ENCODE assay signal across 18 mouse cellular contexts in genomic region chr8:128223092-128223491, GRCm38 (mm10).
A peak's percentile ranks its signal among the peaks of the same experiment; 100 is the strongest.
DNase-seq lines count a peak whose midpoint lies in the region; ATAC-seq and TF ChIP-seq lines count a peak whose summit lies in the region.
"Had no signal": no experiment of that assay in that cellular context is flagged by ENCODE, and none has a peak within 500 bp of the region (broad histone marks: within the 10 kb centered on the region; RNA-seq: fewer than 3 reads in every experiment).

No protein-coding gene starts in this region.

- H3K9ac ChIP-seq in kidney, embryonic 14.5 days (ENCODE audit: low read depth, low read length), result no peak overlapping the region
- H3K9ac ChIP-seq: forebrain, embryonic 12.5 days; kidney, embryonic 15.5 days; lung, embryonic 14.5 days had no signal

- H3K4me2 ChIP-seq in kidney, embryonic 14.5 days (replicated peaks; ENCODE audit: low read depth, low read length), result no peak overlapping the region
- H3K4me2 ChIP-seq: forebrain, embryonic 12.5 days; kidney, embryonic 15.5 days; liver, embryonic 11.5 days; lung, embryonic 14.5 days had no signal

- ATAC-seq in kidney, embryonic 14.5 days (ENCODE audit: low FRiP score, low TSS enrichment), result no peak
- ATAC-seq in megakaryocyte progenitor cell, adult 5-6 weeks (replicated peaks; ENCODE audit: poor library complexity), result peak; percentile 94
- ATAC-seq: hindbrain, postnatal 0 days had no signal

- H3K4me3 ChIP-seq in kidney, embryonic 14.5 days (ENCODE audit: low read length), result no peak overlapping the region
- H3K4me3 ChIP-seq in bone marrow macrophage, adult 2 months (ENCODE audit: insufficient read depth, low read length), result no peak overlapping the region
- H3K4me3 ChIP-seq: forebrain, embryonic 12.5 days; kidney, embryonic 15.5 days; midbrain, embryonic 10.5 days had no signal

- H3K4me1 ChIP-seq in kidney, embryonic 14.5 days (ENCODE audit: control insufficient read depth, insufficient read depth, low read length), result 0 out of 2 replicates have a peak, but pooled peaks cover 3% of the 10 kb centered on the region
- peaks cover 25% of the 10 kb centered on the region for H3K4me1 ChIP-seq in bone marrow macrophage, adult 2 months (ENCODE audit: control insufficient read depth, insufficient read depth, low read length)
- H3K4me1 ChIP-seq: forebrain, embryonic 12.5 days; kidney, embryonic 15.5 days; midbrain, embryonic 10.5 days had no signal

- H3K9me3 ChIP-seq in kidney, embryonic 14.5 days (ENCODE audit: control insufficient read depth, low read length), result no peaks in the 10 kb centered on the region
- H3K9me3 ChIP-seq: forebrain, embryonic 12.5 days; kidney, embryonic 15.5 days; midbrain, embryonic 10.5 days had no signal

- H3K36me3 ChIP-seq in kidney, embryonic 14.5 days (ENCODE audit: control insufficient read depth, insufficient read depth, low read length), result no peaks in the 10 kb centered on the region
- H3K36me3 ChIP-seq: forebrain, embryonic 12.5 days; kidney, embryonic 15.5 days; midbrain, embryonic 10.5 days had no signal

- WGBS in kidney, embryonic 14.5 days, result 91% methylated on average over 1 of the region's 1 CpGs

- TF ChIP-seq CTCF in bone marrow macrophage, adult 2 months (IDR thresholded peaks at IDR 0.05; ENCODE audit: low read depth, low read length), result no peak

- no peak overlapping the region for H3K27ac ChIP-seq in kidney, embryonic 14.5 days (ENCODE audit: low read depth, low read length)
- H3K27ac ChIP-seq in bone marrow macrophage, adult 2 months (ENCODE audit: insufficient read depth, low read depth, low read length), result peak overlapping the region; percentile 76
- H3K27ac ChIP-seq: forebrain, embryonic 12.5 days; hindbrain, postnatal 0 days; kidney, embryonic 15.5 days; midbrain, embryonic 10.5 days had no signal

- peak; percentile 11 for DNase-seq in kidney, adult 9 months
- DNase-seq in CD4-positive, CD25-positive, alpha-beta regulatory T cell, adult 2 months (ENCODE audit: low read depth, low spot score), result peak; percentile 43
- no peak for DNase-seq in spleen, adult 18-20 months
- DNase-seq in thymus, postnatal 0 days (ENCODE audit: low spot score), result no peak
- DNase-seq in retina, postnatal 1 day, result no peak
- DNase-seq: adrenal gland, postnatal 36 days; gastrocnemius, postnatal 36 days; heart, postnatal 36 days; layer of hippocampus, postnatal 36 days had no signal

- no peak for TF ChIP-seq POLR2A in bone marrow macrophage, adult 2 months (IDR thresholded peaks at IDR 0.05; ENCODE audit: borderline replicate concordance, low read depth, low read length)

- no peaks in the 10 kb centered on the region for H3K27me3 ChIP-seq in kidney, embryonic 14.5 days (ENCODE audit: control insufficient read depth, insufficient read depth, low read length)
- H3K27me3 ChIP-seq: forebrain, embryonic 12.5 days; kidney, embryonic 15.5 days had no signal

Comparison
In these comparisons a context has a peak if more than half of its experiments do, and no peak if none do; other contexts are left out.
1. DNase-seq: peak in kidney, adult 9 months (single experiment) and CD4-positive, CD25-positive, alpha-beta regulatory T cell, adult 2 months (single experiment); none in spleen, adult 18-20 months (0 of 2), thymus, postnatal 0 days (single experiment) and retina, postnatal 1 day (single experiment).